Mouse (Mus musculus) layer of hippocampus, adult 11-12 months (tissue): ENCODE measurements around the gene Zbtb16.

Source experiments
- DNase-seq: peaks from one replicate; pipeline ENCODE4 v3.0.0; 2022; ENCODE audit warnings: low spot score

Zbtb16 gene

GRCm38 (mm10) chr9:48824533-48825130 lies 11.4 kb downstream of the Zbtb16 start:
- DNase-seq: no peak

- no peak for DNase-seq
These were observed 12.2 kb downstream of the Zbtb16 start for GRCm38 (mm10) chr9:48823851-48824250.

- DNase-seq: no peak
These were observed 12.7 kb downstream of the Zbtb16 start for GRCm38 (mm10) chr9:48823319-48823705.

- no peak for DNase-seq
These were observed 13.3 kb downstream of the Zbtb16 start for GRCm38 (mm10) chr9:48822586-48823318.

- DNase-seq: no peak
These were observed 14.0 kb downstream of the Zbtb16 start for GRCm38 (mm10) chr9:48821916-48822585.

- no peak for DNase-seq
These were observed 14.6 kb downstream of the Zbtb16 start for GRCm38 (mm10) chr9:48821431-48821830.

GRCm38 (mm10) chr9:48820791-48821190 lies 15.2 kb downstream of the Zbtb16 start:
- DNase-seq: no peak

GRCm38 (mm10) chr9:48819695-48820094 lies 16.3 kb downstream of the Zbtb16 start:
- no peak for DNase-seq

- DNase-seq: no peak
These were observed 16.9 kb downstream of the Zbtb16 start for GRCm38 (mm10) chr9:48819137-48819536.

GRCm38 (mm10) chr9:48817907-48818306 lies 18.1 kb downstream of the Zbtb16 start:
- no peak for DNase-seq

- peak; percentile 62 for DNase-seq
These were observed 18.6 kb downstream of the Zbtb16 start for GRCm38 (mm10) chr9:48817399-48817793.

GRCm38 (mm10) chr9:48816678-48817398 lies 19.2 kb downstream of the Zbtb16 start:
- DNase-seq: no peak

- DNase-seq: no peak
These were observed 19.9 kb downstream of the Zbtb16 start for GRCm38 (mm10) chr9:48816157-48816556.

- no peak for DNase-seq
These were observed 21.0 kb downstream of the Zbtb16 start for GRCm38 (mm10) chr9:48814881-48815495.

- DNase-seq: no peak
These were observed 21.8 kb downstream of the Zbtb16 start for GRCm38 (mm10) chr9:48813960-48814880.

GRCm38 (mm10) chr9:48812352-48812751 lies 23.7 kb downstream of the Zbtb16 start:
- no peak for DNase-seq

GRCm38 (mm10) chr9:48806591-48806990 lies 29.4 kb downstream of the Zbtb16 start:
- no peak for DNase-seq

- no peak for DNase-seq
These were observed 30.2 kb downstream of the Zbtb16 start for GRCm38 (mm10) chr9:48805850-48806249.

- no peak for DNase-seq
These were observed 31.5 kb downstream of the Zbtb16 start for GRCm38 (mm10) chr9:48804509-48804908.

- DNase-seq: peak; percentile 76
These were observed 32.4 kb downstream of the Zbtb16 start for GRCm38 (mm10) chr9:48803460-48804240.
